Mouse (Mus musculus) lung, adult 18-20 months (tissue): ENCODE data around the gene Uspl1.

Source experiments
- DNase-seq, 2 experiments: peaks; one replicate each; pipeline ENCODE4 v3.0.0; 2022; ENCODE audit warnings: mixed read lengths in 2 of 2

Gene Uspl1

DNA sequence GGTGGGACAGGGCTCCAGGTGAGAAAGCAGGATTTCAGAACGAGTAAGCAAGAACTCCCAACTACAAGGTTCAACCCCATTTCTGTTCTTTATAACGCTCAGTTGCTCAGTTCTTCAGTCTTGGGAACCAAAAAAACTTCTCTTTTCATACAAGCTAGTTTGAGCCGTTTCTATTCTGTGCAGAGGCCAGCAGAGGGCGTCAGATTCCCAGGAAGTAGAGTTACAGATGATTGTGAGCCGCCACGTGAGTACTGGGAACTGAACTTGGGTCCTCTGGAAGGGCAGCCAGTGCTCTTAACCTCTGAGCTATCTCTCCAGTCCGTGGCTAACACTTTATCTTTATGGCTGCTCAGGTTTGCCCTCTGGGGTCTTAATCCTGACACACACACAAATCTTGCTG is 77.3 kb downstream of the Uspl1 start:
- DNase-seq = no peak

DNA sequence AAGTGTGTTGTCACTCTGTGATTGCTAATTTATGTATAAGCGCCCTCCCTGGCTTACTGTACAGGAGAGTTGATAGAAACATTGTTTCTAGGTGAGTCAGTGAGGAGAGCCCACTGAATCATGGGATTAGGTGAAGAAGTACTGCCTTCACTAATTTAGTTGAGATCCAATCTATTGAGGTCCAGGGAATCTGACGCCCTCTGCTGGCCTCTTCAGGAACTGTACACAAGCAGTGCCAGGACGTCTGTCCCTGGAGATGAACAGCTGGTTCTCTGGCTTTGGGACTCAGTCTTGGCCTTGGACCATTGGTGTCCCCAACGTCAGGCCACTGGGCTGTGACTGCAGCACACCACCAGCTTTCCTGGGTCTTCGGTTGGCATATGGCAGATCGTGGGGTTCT is 77.7 kb downstream of the Uspl1 start:
- no peak for DNase-seq

DNA sequence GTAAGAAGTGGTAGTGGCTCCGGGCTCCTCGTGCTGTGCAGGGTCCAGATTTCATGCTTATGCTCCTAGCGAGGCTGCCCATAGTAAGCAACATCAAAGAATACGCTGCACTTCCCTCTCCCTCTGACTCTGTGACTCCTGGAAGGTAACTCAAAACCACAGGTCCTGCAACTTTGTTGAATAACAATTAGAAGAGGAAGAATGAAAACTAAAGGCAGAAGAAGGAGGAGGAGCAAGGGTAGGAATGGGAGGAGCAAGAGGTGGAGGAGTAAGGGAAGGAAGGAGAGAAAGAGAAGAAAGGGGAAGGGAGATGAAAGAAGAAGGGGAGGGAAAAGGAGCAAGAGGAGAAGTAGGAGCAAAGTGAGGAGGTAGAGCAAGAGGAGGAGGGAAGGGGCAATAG is 80.3 kb downstream of the Uspl1 start, which contains the start of gene Alox5ap:
Gene Alox5ap (plus strand): TSS at position 363 of the 400 bp plus-strand sequence.
- no peak for DNase-seq

DNA sequence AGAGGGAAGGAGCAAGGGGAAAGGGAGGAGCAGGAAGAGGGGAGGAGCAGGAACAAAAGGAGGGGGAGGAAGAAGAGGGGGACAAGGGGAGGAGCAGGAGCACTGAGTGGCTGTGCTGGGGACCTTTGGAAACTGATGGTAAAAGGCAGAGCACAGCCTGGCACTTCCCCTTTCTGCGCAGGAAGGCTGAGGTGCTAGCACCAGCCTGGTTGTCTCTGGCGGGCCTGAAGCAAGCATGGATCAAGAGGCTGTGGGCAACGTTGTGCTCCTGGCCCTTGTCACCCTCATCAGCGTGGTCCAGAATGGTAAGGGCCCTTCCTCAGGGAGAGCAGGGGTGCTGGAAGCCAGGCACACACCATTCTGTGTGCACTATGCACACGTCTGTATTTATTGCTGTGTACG is 80.7 kb downstream of the Uspl1 start:
- DNase-seq = peak; percentile 43 to 45
